ENCODE assay signal across 8 mouse cellular contexts in the genomic region with DNA sequence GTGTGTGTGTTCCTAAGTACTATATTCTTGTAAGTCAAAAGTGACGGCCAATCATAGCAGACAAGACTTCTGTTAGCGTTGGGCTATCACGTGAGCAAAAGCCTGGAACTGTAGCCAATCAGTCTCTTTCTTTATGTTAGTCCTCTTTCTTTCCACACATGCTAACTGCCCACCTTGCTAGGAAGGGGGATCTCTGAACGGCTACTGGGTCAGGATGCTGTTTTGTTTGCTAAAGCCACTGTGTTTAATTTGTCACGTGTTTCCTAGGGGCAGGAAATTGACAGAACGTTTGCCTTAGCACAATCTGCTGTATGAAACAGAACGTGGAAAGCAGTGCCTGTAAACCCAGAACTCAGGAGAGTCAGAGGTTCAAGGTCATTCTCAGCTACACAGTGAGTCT. TPM values are rescaled to one million over a fixed set of nuclear protein-coding genes. Genes with fewer than 3 reads are reported as not detected.
A peak's percentile ranks its signal among the peaks of the same experiment; 100 is the strongest.
DNase-seq lines count a peak whose midpoint lies in the region; ATAC-seq and TF ChIP-seq lines count a peak whose summit lies in the region.

No protein-coding gene starts in this region.

- H3K27me3 ChIP-seq in heart, embryonic 11.5 days (ENCODE audit: control insufficient read depth, insufficient read depth, low read length) = no peaks in the 10 kb centered on the region
- no peaks in the 10 kb centered on the region for H3K27me3 ChIP-seq in CH12.LX (replicated peaks)
- H3K27me3 ChIP-seq in forebrain, embryonic 13.5 days = no peaks in the 10 kb centered on the region
- H3K27me3 ChIP-seq in liver, embryonic 15.5 days = no peaks in the 10 kb centered on the region

- H3K79me2 ChIP-seq in CH12.LX (replicated peaks; ENCODE audit: control insufficient read depth, extremely low read depth, insufficient read depth, poor library complexity, severe bottlenecking) = no peaks in the 10 kb centered on the region

- no peak for TF ChIP-seq POLR2A in CH12.LX (IDR thresholded peaks at IDR 0.05; ENCODE audit: low read depth, low read length)

- H3K36me3 ChIP-seq in heart, embryonic 11.5 days (ENCODE audit: control insufficient read depth, insufficient read depth, low read length) = peaks cover 19% of the 10 kb centered on the region
- peaks cover 14 to 27% of the 10 kb centered on the region in 2 experiments for H3K36me3 ChIP-seq in CH12.LX (replicated peaks in 1 of 2; ENCODE audit: control insufficient read depth in 1 of 2, insufficient read depth in 1 of 2, low read length in 1 of 2)
- H3K36me3 ChIP-seq in forebrain, embryonic 13.5 days (ENCODE audit: poor library complexity, severe bottlenecking) = peaks cover 23% of the 10 kb centered on the region
- H3K36me3 ChIP-seq in liver, embryonic 15.5 days (replicated peaks) = peaks cover 25% of the 10 kb centered on the region

- peak overlapping the region; percentile 80 for H3K4me2 ChIP-seq in heart, embryonic 11.5 days
- H3K4me2 ChIP-seq in CH12.LX (ENCODE audit: insufficient read depth, low read depth, poor library complexity, severe bottlenecking) = peak overlapping the region; percentile 32
- H3K4me2 ChIP-seq in forebrain, embryonic 13.5 days = peak overlapping the region; percentile 76
- H3K4me2 ChIP-seq in liver, embryonic 15.5 days = peak overlapping the region; percentile 90

- dilution Hi-C loops in CH12.LX (cut with MboI; ENCODE audit: extremely low pct_ligation_motif_present, extremely low pct_unique_long_range_greater_than_20kb, low sequenced_read_pairs) = no loop called here

- WGBS in heart, embryonic 11.5 days (ENCODE audit: insufficient replicate concordance) = 42% methylated on average over 7 of the region's 7 CpGs
- 35% methylated on average over 7 of the region's 7 CpGs for WGBS in forebrain, embryonic 13.5 days
- 20% methylated on average over 7 of the region's 7 CpGs for WGBS in liver, embryonic 15.5 days (ENCODE audit: insufficient replicate concordance)

- H3K9me3 ChIP-seq in heart, embryonic 11.5 days (replicated peaks; ENCODE audit: control insufficient read depth, low read length) = no peaks in the 10 kb centered on the region
- H3K9me3 ChIP-seq in CH12.LX (replicated peaks; ENCODE audit: low read length) = peaks cover 3% of the 10 kb centered on the region
- H3K9me3 ChIP-seq in forebrain, embryonic 13.5 days (replicated peaks) = no peaks in the 10 kb centered on the region
- no peaks in the 10 kb centered on the region for H3K9me3 ChIP-seq in liver, embryonic 15.5 days (replicated peaks)

- peak overlapping the region; percentile 77 for H3K4me3 ChIP-seq in heart, embryonic 11.5 days (ENCODE audit: low read depth, low read length)
- peak overlapping the region in 2 of 3 experiments; percentile 34 to 77 for H3K4me3 ChIP-seq in CH12.LX (replicated peaks in 1 of 3; ENCODE audit: low read depth in 2 of 3, low read length in 2 of 3, poor library complexity in 1 of 3)
- peak overlapping the region; percentile 93 for H3K4me3 ChIP-seq in forebrain, embryonic 13.5 days
- peak overlapping the region; percentile 73 for H3K4me3 ChIP-seq in liver, embryonic 15.5 days (replicated peaks)

- H3K9ac ChIP-seq in heart, embryonic 11.5 days (ENCODE audit: low read depth, low read length) = peak overlapping the region; percentile 66
- peak overlapping the region; percentile 31 for H3K9ac ChIP-seq in CH12.LX (ENCODE audit: insufficient read depth, low read depth)
- H3K9ac ChIP-seq in forebrain, embryonic 13.5 days = peak overlapping the region; percentile 40; the same call in 1 of the 2 replicates
- H3K9ac ChIP-seq in liver, embryonic 15.5 days = peak overlapping the region; percentile 82

- no peak for TF ChIP-seq RAD21 in CH12.LX (IDR thresholded peaks at IDR 0.05; ENCODE audit: low read depth, low read length)

- DNase-seq in heart, postnatal 4 days = no peak
- no peak for DNase-seq in CH12.LX (ENCODE audit: extremely low read depth)
- no peak for DNase-seq in urinary bladder, postnatal 4 days (ENCODE audit: low spot score in 2 of 2)
- DNase-seq in cerebellum, postnatal 25 days = no peak

- no peak for TF ChIP-seq CTCF in CH12.LX (conservative IDR thresholded peaks at IDR 0.05 in 1 of 2, IDR thresholded peaks at IDR 0.05 in 1 of 2; ENCODE audit: low read depth in 2 of 2, low read length in 2 of 2)

- peak overlapping the region; percentile 52 for H3K27ac ChIP-seq in heart, embryonic 11.5 days (ENCODE audit: low read depth, low read length)
- no peak overlapping the region for H3K27ac ChIP-seq in CH12.LX (ENCODE audit: insufficient read depth, low read depth)
- H3K27ac ChIP-seq in forebrain, embryonic 13.5 days = peak overlapping the region; percentile 14; the same call in 1 of the 2 replicates
- peak overlapping the region; percentile 88 for H3K27ac ChIP-seq in liver, embryonic 15.5 days (replicated peaks)

- peaks cover 17% of the 10 kb centered on the region for H3K4me1 ChIP-seq in heart, embryonic 11.5 days (ENCODE audit: control insufficient read depth, insufficient read depth, low read length)
- peaks cover 13 to 22% of the 10 kb centered on the region in 2 experiments for H3K4me1 ChIP-seq in CH12.LX (ENCODE audit: control insufficient read depth in 1 of 2, insufficient read depth in 2 of 2)
- H3K4me1 ChIP-seq in forebrain, embryonic 13.5 days = peaks cover 36% of the 10 kb centered on the region
- H3K4me1 ChIP-seq in liver, embryonic 15.5 days (replicated peaks) = peaks cover 42% of the 10 kb centered on the region

- ATAC-seq in heart, embryonic 11.5 days (replicated peaks; ENCODE audit: insufficient number of reproducible peaks, low FRiP score, low TSS enrichment) = no peak
- ATAC-seq in forebrain, embryonic 13.5 days = no peak
- no peak for ATAC-seq in liver, embryonic 15.5 days (ENCODE audit: insufficient read depth)
- ATAC-seq in monocyte, adult 5-6 weeks (replicated peaks; ENCODE audit: insufficient number of reproducible peaks, low FRiP score, low TSS enrichment, poor library complexity, severe bottlenecking) = no peak

- TF ChIP-seq EP300 in CH12.LX (IDR thresholded peaks at IDR 0.05; ENCODE audit: low read length) = no peak

- in situ Hi-C loops in CH12.LX (cut with MboI; ENCODE audit: low pct_ligation_motif_present, low pct_unique_long_range_greater_than_20kb, low sequenced_read_pairs) = no loop called here

TF ChIP-seq in CH12.LX, 34 proteins besides CTCF, POLR2A, EP300 and RAD21:
- TF ChIP-seq ETS1 (conservative IDR thresholded peaks at IDR 0.05; ENCODE audit: low read depth, low read length) (no peak), CHD1 (IDR thresholded peaks at IDR 0.05; ENCODE audit: low read depth, low read length) (no peak), USF1 (IDR thresholded peaks at IDR 0.05; ENCODE audit: low read depth, low read length) (peak; percentile 49), MEF2A (IDR thresholded peaks at IDR 0.05; ENCODE audit: borderline replicate concordance, low read depth, low read length) (no peak), JUND (conservative IDR thresholded peaks at IDR 0.05; ENCODE audit: low read depth, low read length) (no peak), MAZ (IDR thresholded peaks at IDR 0.05; ENCODE audit: low read depth, low read length) (no peak), POLR2AphosphoS2 (IDR thresholded peaks at IDR 0.05; ENCODE audit: low read depth, low read length) (no peak), BHLHE40 (IDR thresholded peaks at IDR 0.05; ENCODE audit: low read depth, low read length) (peak; percentile 75), USF2 (conservative IDR thresholded peaks at IDR 0.05; ENCODE audit: low read depth, low read length) (peak; percentile 44), SIN3A (IDR thresholded peaks at IDR 0.05; ENCODE audit: low read length) (no peak), NELFE (IDR thresholded peaks at IDR 0.05; ENCODE audit: low read depth, low read length) (no peak)

RNA-seq across cellular contexts. Expression of a gene that starts 0.5 kb away (rescaled TPM):
- 64.6 and 65.8 TPM in 2 replicates for polyA plus RNA-seq in heart, embryonic 11.5 days (2014; fragmentation: Nextera tagmentation; extraction: Ambion mirVana)
- total RNA-seq in heart, postnatal 4 days (2021) = 10 to 100 TPM; 52.4 to 54.5 TPM
- 34.8 and 37.2 TPM in 2 replicates for total RNA-seq in CH12.LX (2012; rRNA removed)
- total RNA-seq in CH12.LX (2014; rRNA removed) = 30.5 and 30.6 TPM in 2 replicates
- 37.6 and 44.7 TPM in 2 replicates for polyA plus RNA-seq in CH12.LX (2012; ENCODE audit: insufficient read length, low read depth)
- 148 and 172 TPM in 2 replicates for polyA plus RNA-seq in forebrain, embryonic 13.5 days (2015; fragmentation: Nextera tagmentation; extraction: Ambion mirVana)
- polyA plus RNA-seq in liver, embryonic 15.5 days (2015; fragmentation: Nextera tagmentation; extraction: Ambion mirVana) = 73.6 and 80.7 TPM in 2 replicates
- 2.2 to 5.1 TPM (median 2.3 TPM) in 3 replicates for total RNA-seq in monocyte, adult 5-6 weeks (2017)

RNA-seq across cellular contexts. Expression of a gene that starts 21.7 kb away (rescaled TPM):
- polyA plus RNA-seq in heart, embryonic 11.5 days (2014; fragmentation: Nextera tagmentation; extraction: Ambion mirVana) = 412 and 418 TPM in 2 replicates
- 100 to 1,000 TPM; 160 TPM for total RNA-seq in heart, postnatal 4 days (2021)
- 344 and 357 TPM in 2 replicates for total RNA-seq in CH12.LX (2012; rRNA removed)
- total RNA-seq in CH12.LX (2014; rRNA removed) = 148 and 164 TPM in 2 replicates
- 179 and 253 TPM in 2 replicates for polyA plus RNA-seq in CH12.LX (2012; ENCODE audit: insufficient read length, low read depth)
- polyA plus RNA-seq in forebrain, embryonic 13.5 days (2015; fragmentation: Nextera tagmentation; extraction: Ambion mirVana) = 408 and 447 TPM in 2 replicates
- 254 and 296 TPM in 2 replicates for polyA plus RNA-seq in liver, embryonic 15.5 days (2015; fragmentation: Nextera tagmentation; extraction: Ambion mirVana)
- total RNA-seq in monocyte, adult 5-6 weeks (2017) = 129 to 133 TPM (median 132 TPM) in 3 replicates

RNA-seq across cellular contexts. Expression of a gene that starts 21.8 kb away (rescaled TPM):
- polyA plus RNA-seq in heart, embryonic 11.5 days (2014; fragmentation: Nextera tagmentation; extraction: Ambion mirVana) = 59.3 and 70.9 TPM in 2 replicates
- 10 to 100 TPM; 26.8 to 27.2 TPM for total RNA-seq in heart, postnatal 4 days (2021)
- total RNA-seq in CH12.LX (2012; rRNA removed) (125 and 172 TPM in 2 replicates), CH12.LX (2014; rRNA removed) (156 and 167 TPM in 2 replicates)
- polyA plus RNA-seq in CH12.LX (2012; ENCODE audit: insufficient read length, low read depth) = 111 and 119 TPM in 2 replicates
- 98.8 and 104 TPM in 2 replicates for polyA plus RNA-seq in forebrain, embryonic 13.5 days (2015; fragmentation: Nextera tagmentation; extraction: Ambion mirVana)
- 136 and 142 TPM in 2 replicates for polyA plus RNA-seq in liver, embryonic 15.5 days (2015; fragmentation: Nextera tagmentation; extraction: Ambion mirVana)
- total RNA-seq in monocyte, adult 5-6 weeks (2017) = 31.8 to 42.7 TPM (median 41.9 TPM) in 3 replicates

RNA-seq across cellular contexts. Expression of a gene that starts 58.4 kb away (rescaled TPM):
- polyA plus RNA-seq in heart, embryonic 11.5 days (2014; fragmentation: Nextera tagmentation; extraction: Ambion mirVana) = 22.7 and 23.0 TPM in 2 replicates
- 10 to 100 TPM in 1 of 2 experiments, 1 to 10 TPM in 1; 9.0 to 11.9 TPM for total RNA-seq in heart, postnatal 4 days (2021)
- total RNA-seq in CH12.LX (2012; rRNA removed) = 0.04 and 0.13 TPM in 2 replicates
- total RNA-seq in CH12.LX (2014; rRNA removed) = not detected in 2 replicates
- 0.10 and 0.11 TPM in 2 replicates for polyA plus RNA-seq in CH12.LX (2012; ENCODE audit: insufficient read length, low read depth)
- polyA plus RNA-seq in forebrain, embryonic 13.5 days (2015; fragmentation: Nextera tagmentation; extraction: Ambion mirVana) = 0.22 and 0.31 TPM in 2 replicates
- polyA plus RNA-seq in liver, embryonic 15.5 days (2015; fragmentation: Nextera tagmentation; extraction: Ambion mirVana) = 2.6 and 3.2 TPM in 2 replicates
- 0.10 to 2.3 TPM in 2 of 3 replicates, not detected in the other for total RNA-seq in monocyte, adult 5-6 weeks (2017)

Comparison
In these comparisons a context has a peak if more than half of its experiments do, and no peak if none do; other contexts are left out.
1. H3K4me2 ChIP-seq: peak in every context shown above with its lines; median percentile 90 in liver, embryonic 15.5 days; 80 in heart, embryonic 11.5 days; 76 in forebrain, embryonic 13.5 days; 32 in CH12.LX.
2. H3K9ac ChIP-seq: peak in every context shown above with its lines; median percentile 82 in liver, embryonic 15.5 days; 66 in heart, embryonic 11.5 days; 40 in forebrain, embryonic 13.5 days; 31 in CH12.LX.